Mouse (Mus musculus): ENCODE measurements around the gene Ttll11. TPM values are rescaled to one million over a fixed set of nuclear protein-coding genes. Genes with fewer than 3 reads are reported as not detected.

Ttll11 gene
- polyA plus RNA-seq, 1 experiment from 2014 or later: 1.5 TPM

DNA sequence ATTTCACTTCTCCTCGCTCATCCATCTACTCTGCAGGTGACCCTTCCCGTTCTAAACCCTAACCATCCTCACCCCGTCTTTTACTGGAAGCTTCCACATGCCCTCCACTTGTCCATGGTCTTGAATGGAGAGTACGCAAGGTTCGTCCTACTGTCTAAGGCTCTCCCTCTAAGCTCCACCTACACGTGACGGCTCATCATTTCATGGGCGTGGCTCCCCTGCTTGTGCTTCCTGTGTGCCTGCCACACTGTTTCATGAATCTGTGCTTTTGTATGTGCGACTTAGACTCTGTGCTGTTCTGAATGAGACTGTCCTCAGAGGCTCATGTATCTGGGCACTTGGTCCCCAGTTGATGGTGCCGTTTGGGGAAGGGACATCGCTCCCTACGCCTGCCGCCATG lies 46.6 kb downstream of the Ttll11 start:
- WGBS: 90% methylated on average over 13 of the region's 13 CpGs
- H3K4me2 ChIP-seq (ENCODE audit: low read length): no peak overlapping the region
- DNase-seq (ENCODE audit: low spot score) (no peak), ATAC-seq (replicated peaks; ENCODE audit: low FRiP score, low read depth) (no peak)
- no peak overlapping the region for H3K9ac ChIP-seq (ENCODE audit: low read depth, low read length)
- H3K36me3 ChIP-seq (ENCODE audit: insufficient read depth, low read length): no peaks in the 10 kb centered on the region
- no peaks in the 10 kb centered on the region for H3K4me1 ChIP-seq (replicated peaks; ENCODE audit: insufficient read depth, low read length)
- H3K9me3 ChIP-seq (replicated peaks; ENCODE audit: low read length): no peaks in the 10 kb centered on the region
- no peak for TF ChIP-seq CTCF (IDR thresholded peaks at IDR 0.05; ENCODE audit: low read depth)
- H3K27ac ChIP-seq: no peak overlapping the region
- H3K27me3 ChIP-seq (ENCODE audit: insufficient read depth, low read length): no peaks in the 10 kb centered on the region
- H3K4me3 ChIP-seq (replicated peaks; ENCODE audit: low read depth, low read length): no peak overlapping the region

DNA sequence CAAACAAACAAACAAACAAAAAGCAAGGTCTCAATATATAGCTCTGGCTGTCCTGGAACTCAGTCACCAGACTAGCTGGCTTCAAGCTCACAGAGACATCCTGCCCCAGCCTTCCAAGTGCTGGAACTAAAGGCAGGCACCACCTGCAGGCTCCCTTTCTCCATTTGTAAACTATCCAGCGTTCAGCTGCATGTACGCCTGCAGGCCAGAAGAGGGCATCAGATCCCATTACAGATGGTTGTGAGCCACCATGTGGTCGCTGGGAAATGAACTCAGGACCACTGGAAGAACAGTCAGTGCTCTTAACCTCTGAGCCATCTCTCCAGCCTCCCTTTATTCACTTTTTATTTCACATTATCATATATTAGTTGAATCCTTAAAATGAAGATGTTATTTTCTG lies 48.1 kb downstream of the Ttll11 start:
- TF ChIP-seq CTCF (IDR thresholded peaks at IDR 0.05; ENCODE audit: low read depth): peak; percentile 50
- Histone ChIP-seq H3K4me3 (replicated peaks; ENCODE audit: low read depth, low read length) (no peak overlapping the region), H3K9me3 (replicated peaks; ENCODE audit: low read length) (no peaks in the 10 kb centered on the region), H3K36me3 (ENCODE audit: insufficient read depth, low read length) (no peaks in the 10 kb centered on the region), H3K4me1 (replicated peaks; ENCODE audit: insufficient read depth, low read length) (no peaks in the 10 kb centered on the region), H3K27me3 (ENCODE audit: insufficient read depth, low read length) (no peaks in the 10 kb centered on the region), H3K27ac (no peak overlapping the region), H3K9ac (ENCODE audit: low read depth, low read length) (no peak overlapping the region), H3K4me2 (ENCODE audit: low read length) (no peak overlapping the region)
- 75% methylated on average over 3 of the region's 3 CpGs for WGBS
- DNase-seq (ENCODE audit: low spot score) (no peak), ATAC-seq (replicated peaks; ENCODE audit: low FRiP score, low read depth) (no peak)

DNA sequence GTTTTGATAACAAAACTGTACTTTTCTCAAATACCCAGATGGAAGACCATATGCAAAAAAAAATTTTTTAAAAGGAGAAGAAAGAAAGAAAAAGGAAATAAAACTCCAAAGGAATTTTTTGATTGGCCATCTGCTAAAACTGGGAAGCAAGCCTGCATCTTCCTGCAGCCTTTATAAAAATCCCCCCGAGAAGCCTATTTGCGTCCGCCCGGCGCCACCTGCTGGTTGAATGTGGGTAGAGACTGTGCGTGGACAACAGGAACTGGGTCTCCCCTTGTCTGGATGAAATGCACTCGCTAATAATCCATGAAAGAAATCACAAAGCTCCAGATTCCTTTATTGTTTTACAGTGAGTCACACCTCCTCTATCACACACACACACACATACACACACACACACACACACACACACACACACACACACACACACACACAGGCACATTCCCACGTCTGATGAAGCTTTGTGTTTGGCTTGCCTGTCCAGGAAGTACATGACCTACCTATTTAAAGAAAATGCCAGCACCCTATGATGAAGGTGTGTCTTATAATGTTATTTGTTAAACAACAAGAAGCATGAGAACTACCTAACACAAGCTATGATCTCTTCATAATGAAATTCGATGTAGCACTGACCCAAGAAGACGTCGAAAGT lies 49.1 kb downstream of the Ttll11 start:
- ATAC-seq (replicated peaks; ENCODE audit: low FRiP score, low read depth): 0 out of 2 replicates have a peak, but pooled peaks have one; percentile 46
- peak; percentile 90 for DNase-seq (ENCODE audit: low spot score)
- Histone ChIP-seq H3K9me3 (replicated peaks; ENCODE audit: low read length) (no peaks in the 10 kb centered on the region), H3K4me2 (ENCODE audit: low read length) (no peak overlapping the region), H3K36me3 (ENCODE audit: insufficient read depth, low read length) (no peaks in the 10 kb centered on the region), H3K27ac (no peak overlapping the region), H3K4me1 (replicated peaks; ENCODE audit: insufficient read depth, low read length) (no peaks in the 10 kb centered on the region), H3K4me3 (replicated peaks; ENCODE audit: low read depth, low read length) (no peak overlapping the region), H3K27me3 (ENCODE audit: insufficient read depth, low read length) (no peaks in the 10 kb centered on the region), H3K9ac (ENCODE audit: low read depth, low read length) (no peak overlapping the region)
- 32% methylated on average over 11 of the region's 11 CpGs for WGBS
- peak; percentile 91 for TF ChIP-seq CTCF (IDR thresholded peaks at IDR 0.05; ENCODE audit: low read depth)

DNA sequence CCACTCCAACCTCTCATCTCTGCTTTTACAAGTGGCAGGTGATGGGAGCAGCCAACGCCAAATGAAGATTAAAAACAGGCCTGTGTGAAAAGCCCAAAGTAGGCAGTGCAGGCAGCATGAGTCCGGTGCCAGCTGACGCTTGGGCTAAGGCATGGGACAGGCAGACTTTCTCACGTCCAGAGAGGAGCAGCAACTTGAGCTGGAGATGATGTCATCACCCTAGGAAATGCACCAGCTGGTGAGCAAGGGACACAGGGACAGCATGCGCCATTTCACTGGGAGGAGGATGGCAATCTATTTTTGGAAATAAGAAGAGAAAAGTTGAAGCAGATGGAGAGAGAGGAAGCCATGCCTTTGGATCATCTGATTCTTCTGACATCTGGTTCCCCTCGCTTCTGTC lies 51.6 kb downstream of the Ttll11 start:
- H3K4me1 ChIP-seq (replicated peaks; ENCODE audit: insufficient read depth, low read length): no peaks in the 10 kb centered on the region
- no peak overlapping the region for H3K9ac ChIP-seq (ENCODE audit: low read depth, low read length)
- H3K36me3 ChIP-seq (ENCODE audit: insufficient read depth, low read length): no peaks in the 10 kb centered on the region
- no peak for TF ChIP-seq CTCF (IDR thresholded peaks at IDR 0.05; ENCODE audit: low read depth)
- no peak overlapping the region for H3K4me2 ChIP-seq (ENCODE audit: low read length)
- H3K27me3 ChIP-seq (ENCODE audit: insufficient read depth, low read length): no peaks in the 10 kb centered on the region
- DNase-seq (ENCODE audit: low spot score) (peak; percentile 51), ATAC-seq (replicated peaks; ENCODE audit: low FRiP score, low read depth) (no peak; the same call in 1 of the 2 replicates)
- WGBS: 52% methylated on average over 6 of the region's 6 CpGs
- no peaks in the 10 kb centered on the region for H3K9me3 ChIP-seq (replicated peaks; ENCODE audit: low read length)
- no peak overlapping the region for H3K27ac ChIP-seq
- H3K4me3 ChIP-seq (replicated peaks; ENCODE audit: low read depth, low read length): no peak overlapping the region

DNA sequence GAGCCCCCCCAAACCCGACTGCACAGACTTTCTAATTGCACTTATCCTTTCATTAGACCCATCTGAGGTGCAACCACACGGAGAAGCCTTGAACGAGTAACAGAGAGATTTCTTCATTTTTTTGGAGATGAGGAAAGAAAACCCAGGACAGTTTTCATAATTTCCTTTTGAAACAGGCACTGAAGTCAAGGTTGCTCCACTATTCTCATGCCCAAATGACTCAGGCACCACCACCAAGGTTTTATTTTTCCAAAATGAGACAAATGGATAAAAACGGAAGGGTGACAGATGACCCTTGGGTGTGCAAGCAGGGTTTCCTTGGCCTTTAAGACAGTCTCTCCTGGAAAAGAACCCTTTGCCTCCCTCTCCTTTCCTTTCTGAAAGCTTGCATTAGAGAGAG lies 54.8 kb downstream of the Ttll11 start:
- 73% methylated on average over 4 of the region's 4 CpGs for WGBS
- no peak for ATAC-seq (replicated peaks; ENCODE audit: low FRiP score, low read depth)
- Histone ChIP-seq H3K27ac (no peak overlapping the region), H3K4me3 (replicated peaks; ENCODE audit: low read depth, low read length) (no peak overlapping the region), H3K9ac (ENCODE audit: low read depth, low read length) (no peak overlapping the region), H3K36me3 (ENCODE audit: insufficient read depth, low read length) (no peaks in the 10 kb centered on the region), H3K9me3 (replicated peaks; ENCODE audit: low read length) (no peaks in the 10 kb centered on the region), H3K27me3 (ENCODE audit: insufficient read depth, low read length) (no peaks in the 10 kb centered on the region), H3K4me1 (replicated peaks; ENCODE audit: insufficient read depth, low read length) (no peaks in the 10 kb centered on the region), H3K4me2 (ENCODE audit: low read length) (no peak overlapping the region)
- DNase-seq (ENCODE audit: low spot score): no peak
- no peak for TF ChIP-seq CTCF (IDR thresholded peaks at IDR 0.05; ENCODE audit: low read depth)

DNA sequence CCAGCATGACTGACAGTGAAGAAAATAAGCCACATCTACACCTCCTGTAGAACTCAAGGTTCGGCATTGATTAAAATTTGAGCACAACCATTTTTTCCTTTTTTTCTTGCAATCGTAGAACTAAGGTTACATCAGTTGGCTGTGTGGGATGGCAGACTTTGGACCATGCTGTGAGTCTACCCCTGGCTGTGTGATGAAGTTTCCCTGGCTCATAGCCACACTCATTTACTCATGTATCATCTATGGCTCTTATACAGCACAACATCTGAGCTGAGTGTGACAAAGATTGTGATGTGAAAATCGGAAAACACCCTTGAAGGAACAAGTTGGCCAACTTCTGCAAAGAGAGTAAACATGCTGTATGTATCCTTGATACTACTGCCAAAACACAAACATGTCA lies 56.8 kb downstream of the Ttll11 start:
- ATAC-seq (replicated peaks; ENCODE audit: low FRiP score, low read depth): no peak
- 89% methylated on average over 3 of the region's 3 CpGs for WGBS
- TF ChIP-seq CTCF (IDR thresholded peaks at IDR 0.05; ENCODE audit: low read depth): no peak

DNA sequence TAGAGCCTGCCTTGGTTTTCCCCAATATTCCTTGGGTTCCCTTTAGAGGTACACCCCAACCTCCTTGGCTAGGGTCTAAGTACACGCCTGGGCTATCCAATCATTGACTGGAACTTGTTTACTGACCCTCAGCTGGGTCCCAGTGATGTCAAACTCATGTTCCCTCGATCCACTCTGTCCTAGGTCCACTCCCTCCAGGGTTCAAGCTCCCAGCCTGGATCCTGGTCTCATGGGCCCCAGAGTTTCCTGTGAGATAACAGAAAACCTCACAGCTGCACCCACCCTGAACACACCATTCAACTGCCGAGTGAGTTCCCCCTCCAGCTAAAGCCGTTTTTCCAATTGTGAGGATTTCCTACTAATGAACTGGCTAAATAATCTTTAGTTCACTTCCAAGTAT lies 67.6 kb downstream of the Ttll11 start:
- Histone ChIP-seq H3K4me2 (ENCODE audit: low read length) (no peak overlapping the region), H3K9me3 (replicated peaks; ENCODE audit: low read length) (no peaks in the 10 kb centered on the region), H3K4me1 (replicated peaks; ENCODE audit: insufficient read depth, low read length) (no peaks in the 10 kb centered on the region), H3K4me3 (replicated peaks; ENCODE audit: low read depth, low read length) (no peak overlapping the region), H3K27me3 (ENCODE audit: insufficient read depth, low read length) (no peaks in the 10 kb centered on the region), H3K36me3 (ENCODE audit: insufficient read depth, low read length) (no peaks in the 10 kb centered on the region), H3K27ac (no peak overlapping the region), H3K9ac (ENCODE audit: low read depth, low read length) (no peak overlapping the region)
- no peak for TF ChIP-seq CTCF (IDR thresholded peaks at IDR 0.05; ENCODE audit: low read depth)
- 70% methylated on average over 4 of the region's 4 CpGs for WGBS
- no peak for DNase-seq (ENCODE audit: low spot score)
- ATAC-seq (replicated peaks; ENCODE audit: low FRiP score, low read depth): no peak

More for the DNA sequence above, 56.8 kb downstream of the Ttll11 start:
- H3K27ac ChIP-seq: no peak overlapping the region
- no peaks in the 10 kb centered on the region for H3K9me3 ChIP-seq (replicated peaks; ENCODE audit: low read length)
- H3K9ac ChIP-seq (ENCODE audit: low read depth, low read length): no peak overlapping the region
- H3K27me3 ChIP-seq (ENCODE audit: insufficient read depth, low read length): no peaks in the 10 kb centered on the region
- no peak overlapping the region for H3K4me2 ChIP-seq (ENCODE audit: low read length)
- H3K4me1 ChIP-seq (replicated peaks; ENCODE audit: insufficient read depth, low read length): no peaks in the 10 kb centered on the region
- no peak for DNase-seq (ENCODE audit: low spot score)
- H3K4me3 ChIP-seq (replicated peaks; ENCODE audit: low read depth, low read length): no peak overlapping the region
- H3K36me3 ChIP-seq (ENCODE audit: insufficient read depth, low read length): no peaks in the 10 kb centered on the region
